Mouse (Mus musculus) intestine, postnatal 0 days (tissue): ENCODE measurements around the gene Zbtb20. TPM values are rescaled to one million over a fixed set of nuclear protein-coding genes. Genes with fewer than 3 reads are reported as not detected.

Source experiments
- ATAC-seq: fragments of 200-750 bp; cut with Nextera tagmentation; 2 replicates; pipeline ENCODE4 v1.8.0; 2017; ENCODE audit warnings: mild to moderate bottlenecking, moderate TSS enrichment, moderate library complexity
- H3K27ac ChIP-seq: fragments of 300-500 bp; sonication (generic); 2 replicates; pipeline ENCODE4 v1.5.1; 2014; ENCODE audit warnings: mild to moderate bottlenecking, low read depth, low read length, moderate library complexity
- H3K27me3 ChIP-seq: fragments of 300-500 bp; sonication (generic); replicated peaks from 2 replicates; pipeline ENCODE4 v1.6.1; 2014; ENCODE audit warnings: low read length, mixed read lengths; ENCODE audit not compliant: control insufficient read depth, insufficient read depth
- H3K36me3 ChIP-seq: fragments of 300-500 bp; sonication (generic); 2 replicates; pipeline ENCODE4 v1.6.1; 2014; ENCODE audit warnings: mild to moderate bottlenecking, moderate library complexity; ENCODE audit not compliant: control insufficient read depth, insufficient read depth
- H3K4me1 ChIP-seq: fragments of 300-500 bp; sonication (generic); replicated peaks from 2 replicates; pipeline ENCODE4 v1.6.1; 2014; ENCODE audit warnings: antibody characterized with exemption, low read length, mixed read lengths; ENCODE audit not compliant: control insufficient read depth, insufficient read depth
- H3K4me2 ChIP-seq: fragments of 300-500 bp; sonication (generic); replicated peaks from 2 replicates; pipeline ENCODE4 v1.6.1; 2014; ENCODE audit warnings: low read depth, mild to moderate bottlenecking, moderate library complexity
- H3K4me3 ChIP-seq: fragments of 300-500 bp; sonication (generic); 2 replicates; pipeline ENCODE4 v1.5.1; 2014; ENCODE audit warnings: low read depth, low read length
- H3K9ac ChIP-seq: fragments of 300-500 bp; sonication (generic); 2 replicates; pipeline ENCODE4 v1.6.1; 2014; ENCODE audit warnings: mild to moderate bottlenecking, low read depth, low read length
- H3K9me3 ChIP-seq: fragments of 300-500 bp; sonication (generic); 2 replicates; pipeline ENCODE4 v1.6.1; 2016; ENCODE audit warnings: mixed run types; ENCODE audit not compliant: control insufficient read depth
- CTCF ChIP-seq: sonication (generic); IDR thresholded peaks from 2 replicates; pipeline ENCODE4 v1.5.1; 2016; ENCODE audit warnings: low read depth, mild to moderate bottlenecking, control low read depth, antibody characterized with exemption, moderate library complexity
- WGBS: fragments of 180-500 bp; shearing (Covaris S2); extraction: QIAGEN DNeasy Blood & Tissue Kit; methylation state at CpG from one replicate; pipeline ENCODE4 v1.1.7; 2014; 5-methylcytosine and 5-hydroxymethylcytosine counted together
- polyA plus RNA-seq: library from polyadenylated mRNA; unstranded; fragments of >200 nt; fragmentation: Nextera tagmentation; extraction: Ambion mirVana; gene quantifications from 2 replicates; pipeline ENCODE4 v1.2.1, GENCODE M21; 2015

Gene Zbtb20
- polyA plus RNA-seq, 1 experiment from 2014 or later = 10.6 TPM

- H3K9ac ChIP-seq = no peak overlapping the region
- 73% methylated on average over 10 of the region's 10 CpGs for WGBS
- no peak for TF ChIP-seq CTCF
- no peak overlapping the region for H3K27ac ChIP-seq
- no peak for ATAC-seq
- H3K27me3 ChIP-seq = no peaks in the 10 kb centered on the region
- no peaks in the 10 kb centered on the region for H3K4me1 ChIP-seq
- 0 out of 2 replicates have a peak, but pooled peaks cover 4% of the 10 kb centered on the region for H3K36me3 ChIP-seq
- H3K4me2 ChIP-seq = no peak overlapping the region
- H3K4me3 ChIP-seq = no peak overlapping the region
- no peaks in the 10 kb centered on the region for H3K9me3 ChIP-seq
Measured at GRCm38 (mm10) chr16:43572766-43573165, 697.1 kb downstream of the Zbtb20 start.

- H3K9me3 ChIP-seq = no peaks in the 10 kb centered on the region
- no peak for ATAC-seq
- no peak overlapping the region for H3K4me2 ChIP-seq
- H3K27ac ChIP-seq = no peak overlapping the region
- H3K4me1 ChIP-seq = 0 out of 2 replicates have a peak, but pooled peaks cover 3% of the 10 kb centered on the region
- 66% methylated on average over 14 of the region's 14 CpGs for WGBS
- no peaks in the 10 kb centered on the region for H3K27me3 ChIP-seq
- H3K4me3 ChIP-seq = no peak overlapping the region
- 0 out of 2 replicates have a peak, but pooled peaks cover 4% of the 10 kb centered on the region for H3K36me3 ChIP-seq
- no peak for TF ChIP-seq CTCF
- H3K9ac ChIP-seq = no peak overlapping the region
Measured at GRCm38 (mm10) chr16:43573181-43573833, 697.6 kb downstream of the Zbtb20 start.

GRCm38 (mm10) chr16:43574006-43574764 lies 698.5 kb downstream of the Zbtb20 start:
- Histone ChIP-seq H3K9me3 (no peaks in the 10 kb centered on the region), H3K4me2 (no peak overlapping the region), H3K4me1 (0 out of 2 replicates have a peak, but pooled peaks cover 5% of the 10 kb centered on the region), H3K9ac (no peak overlapping the region), H3K27me3 (no peaks in the 10 kb centered on the region), H3K36me3 (0 out of 2 replicates have a peak, but pooled peaks cover 4% of the 10 kb centered on the region), H3K4me3 (no peak overlapping the region), H3K27ac (no peak overlapping the region)
- peak; percentile 92 for TF ChIP-seq CTCF
- WGBS = 56% methylated on average over 7 of the region's 7 CpGs
- peak; percentile 54; the same call in 1 of the 2 replicates for ATAC-seq

- Histone ChIP-seq H3K9ac (no peak overlapping the region), H3K4me2 (no peak overlapping the region), H3K4me1 (0 out of 2 replicates have a peak, but pooled peaks cover 6% of the 10 kb centered on the region), H3K36me3 (0 out of 2 replicates have a peak, but pooled peaks cover 4% of the 10 kb centered on the region), H3K9me3 (no peaks in the 10 kb centered on the region), H3K27ac (no peak overlapping the region), H3K4me3 (no peak overlapping the region), H3K27me3 (no peaks in the 10 kb centered on the region)
- ATAC-seq = no peak
- TF ChIP-seq CTCF = no peak
- WGBS = 51% methylated on average over 4 of the region's 4 CpGs
Measured at GRCm38 (mm10) chr16:43575066-43575465, 699.4 kb downstream of the Zbtb20 start.

GRCm38 (mm10) chr16:43575507-43575906 lies 699.8 kb downstream of the Zbtb20 start:
- 0 out of 2 replicates have a peak, but pooled peaks cover 4% of the 10 kb centered on the region for H3K36me3 ChIP-seq
- H3K9ac ChIP-seq = no peak overlapping the region
- no peak overlapping the region for H3K4me3 ChIP-seq
- TF ChIP-seq CTCF = no peak
- H3K27me3 ChIP-seq = no peaks in the 10 kb centered on the region
- no peaks in the 10 kb centered on the region for H3K9me3 ChIP-seq
- H3K4me1 ChIP-seq = 0 out of 2 replicates have a peak, but pooled peaks cover 6% of the 10 kb centered on the region
- no peak for ATAC-seq
- H3K4me2 ChIP-seq = no peak overlapping the region
- H3K27ac ChIP-seq = no peak overlapping the region
- WGBS = 38% methylated on average over 9 of the region's 9 CpGs

GRCm38 (mm10) chr16:43577399-43577798 lies 701.7 kb downstream of the Zbtb20 start:
- H3K9ac ChIP-seq = no peak overlapping the region
- H3K4me2 ChIP-seq = no peak overlapping the region
- ATAC-seq = no peak
- WGBS = 17% methylated on average over 10 of the region's 10 CpGs
- no peaks in the 10 kb centered on the region for H3K9me3 ChIP-seq
- H3K27me3 ChIP-seq = no peaks in the 10 kb centered on the region
- peak overlapping the region; percentile 15; the same call in 1 of the 2 replicates for H3K27ac ChIP-seq
- H3K4me1 ChIP-seq = 0 out of 2 replicates have a peak, but pooled peaks cover 6% of the 10 kb centered on the region
- TF ChIP-seq CTCF = no peak
- H3K36me3 ChIP-seq = no peaks in the 10 kb centered on the region
- no peak overlapping the region for H3K4me3 ChIP-seq
